ENCODE assay signal across 8 mouse cellular contexts in genomic region chr12:83987242-83987582, GRCm38 (mm10). TPM values are rescaled to one million over a fixed set of nuclear protein-coding genes. Genes with fewer than 3 reads are reported as not detected.
DNase-seq lines count a peak whose midpoint lies in the region; ATAC-seq and TF ChIP-seq lines count a peak whose summit lies in the region.

No protein-coding gene starts in this region.

- intact Hi-C loops in gastrocnemius, postnatal 36 days (cut with DNase I), result no loop called here

- 0 out of 2 replicates have a peak overlapping the region, but pooled peaks have one; percentile 54 for H3K9ac ChIP-seq in liver, embryonic 15.5 days

- peak overlapping the region; percentile 77 for H3K4me2 ChIP-seq in liver, embryonic 15.5 days

- peak overlapping the region; percentile 90 for H3K27ac ChIP-seq in thymus, adult 2 months (ENCODE audit: control insufficient read depth, insufficient read depth, low read length)
- peak overlapping the region; percentile 80 for H3K27ac ChIP-seq in liver, embryonic 15.5 days (replicated peaks)

- no peaks in the 10 kb centered on the region for H3K9me3 ChIP-seq in liver, embryonic 15.5 days (replicated peaks)

- 0 out of 2 replicates have a peak, but pooled peaks have one; percentile 5 for ATAC-seq in frontal cortex, adult (ENCODE audit: low TSS enrichment)
- ATAC-seq in liver, embryonic 15.5 days (ENCODE audit: insufficient read depth), result peak; percentile 59

- WGBS in thymus, adult 2 months, result 20% methylated on average over 8 of the region's 8 CpGs
- 21% methylated on average over 8 of the region's 8 CpGs for WGBS in liver, embryonic 15.5 days (ENCODE audit: insufficient replicate concordance)

- H3K27me3 ChIP-seq in thymus, adult 2 months (ENCODE audit: control insufficient read depth, insufficient read depth, low read length), result no peaks in the 10 kb centered on the region
- no peaks in the 10 kb centered on the region for H3K27me3 ChIP-seq in liver, embryonic 15.5 days

- no peak for TF ChIP-seq POLR2A in thymus, adult 2 months (IDR thresholded peaks at IDR 0.05; ENCODE audit: control insufficient read depth, extremely low read depth, insufficient read depth, low read length, poor library complexity)

- DNase-seq in frontal cortex, postnatal 14 days (ENCODE audit: low spot score in 2 of 2), result no peak
- DNase-seq in thymus, adult 2 months, result no peak
- no peak for DNase-seq in thymus, postnatal 10 days (ENCODE audit: low spot score in 2 of 2)
- DNase-seq in adrenal gland, adult (ENCODE audit: inconsistent age in 2 of 2, low spot score in 1 of 2), result no peak
- DNase-seq in gastrocnemius, postnatal 36 days, result no peak
- DNase-seq in layer of hippocampus, adult 9-10 months (ENCODE audit: low spot score), result no peak

- no peaks in the 10 kb centered on the region; the same call in 1 of the 2 replicates for H3K4me1 ChIP-seq in thymus, adult 2 months (replicated peaks; ENCODE audit: control insufficient read depth, insufficient read depth, low read length)
- peaks cover 14% of the 10 kb centered on the region for H3K4me1 ChIP-seq in liver, embryonic 15.5 days (replicated peaks)

- H3K4me3 ChIP-seq in thymus, adult 2 months (ENCODE audit: control insufficient read depth, insufficient read depth, low read length), result peak overlapping the region; percentile 75
- H3K4me3 ChIP-seq in liver, embryonic 15.5 days (replicated peaks), result peak overlapping the region; percentile 62

- no peak for TF ChIP-seq CTCF in thymus, adult 2 months (IDR thresholded peaks at IDR 0.05; ENCODE audit: borderline replicate concordance, control insufficient read depth, extremely low read depth, insufficient read depth, low read length, poor library complexity)

- no peaks in the 10 kb centered on the region for H3K36me3 ChIP-seq in thymus, adult 2 months (ENCODE audit: control insufficient read depth, insufficient read depth, low read length)
- H3K36me3 ChIP-seq in liver, embryonic 15.5 days (replicated peaks), result no peaks in the 10 kb centered on the region

RNA-seq across cellular contexts. Expression of gene Acot2, which starts 0.4 kb away (rescaled TPM):
- 9.1 and 11.2 TPM in 2 replicates for polyA plus RNA-seq in thymus, adult 2 months (2012; rRNA removed)
- polyA plus RNA-seq in liver, embryonic 15.5 days (2015; fragmentation: Nextera tagmentation; extraction: Ambion mirVana), result 12.4 and 12.6 TPM in 2 replicates
- total RNA-seq in gastrocnemius, postnatal 36 days (2021), result 10 to 100 TPM; 16.6 to 28.5 TPM

RNA-seq across cellular contexts. Expression of gene Heatr4, which starts 2.6 kb away (rescaled TPM):
- not detected in 2 replicates for polyA plus RNA-seq in thymus, adult 2 months (2012; rRNA removed)
- polyA plus RNA-seq in liver, embryonic 15.5 days (2015; fragmentation: Nextera tagmentation; extraction: Ambion mirVana), result not detected in 2 replicates
- not detected for total RNA-seq in gastrocnemius, postnatal 36 days (2021)

RNA-seq across cellular contexts. Expression of gene Acot1, which starts 22.1 kb away (rescaled TPM):
- polyA plus RNA-seq in thymus, adult 2 months (2012; rRNA removed), result 3.6 TPM in 2 replicates
- polyA plus RNA-seq in liver, embryonic 15.5 days (2015; fragmentation: Nextera tagmentation; extraction: Ambion mirVana), result 35.8 and 44.5 TPM in 2 replicates
- 1 to 10 TPM; 3.8 to 7.4 TPM for total RNA-seq in gastrocnemius, postnatal 36 days (2021)

RNA-seq across cellular contexts. Expression of gene Riox1, which starts 36.8 kb away (rescaled TPM):
- polyA plus RNA-seq in thymus, adult 2 months (2012; rRNA removed), result 23.9 and 32.9 TPM in 2 replicates
- polyA plus RNA-seq in liver, embryonic 15.5 days (2015; fragmentation: Nextera tagmentation; extraction: Ambion mirVana), result 7.1 and 7.8 TPM in 2 replicates
- total RNA-seq in gastrocnemius, postnatal 36 days (2021), result 1 to 10 TPM; 3.2 to 4.1 TPM

RNA-seq across cellular contexts. Expression of gene Acot4, which starts 51.0 kb away (rescaled TPM):
- 0.65 and 0.66 TPM in 2 replicates for polyA plus RNA-seq in thymus, adult 2 months (2012; rRNA removed)
- polyA plus RNA-seq in liver, embryonic 15.5 days (2015; fragmentation: Nextera tagmentation; extraction: Ambion mirVana), result 10.4 and 11.2 TPM in 2 replicates
- total RNA-seq in gastrocnemius, postnatal 36 days (2021), result under 1 TPM; 0.10 to 0.15 TPM
